Mouse (Mus musculus) kidney, postnatal 0 days (tissue): Measurements from ENCODE around the gene Thumpd3. TPM values are rescaled to one million over a fixed set of nuclear protein-coding genes. Genes with fewer than 3 reads are reported as not detected.

Source experiments
- ATAC-seq: fragments of 200-750 bp; cut with Nextera tagmentation; replicated peaks from 2 replicates; pipeline ENCODE4 v1.8.0; 2017; ENCODE audit warnings: low read depth, moderate number of reproducible peaks, moderate TSS enrichment, moderate library complexity; ENCODE audit not compliant: low FRiP score
- DNase-seq: peaks from one replicate; pipeline ENCODE4 v3.0.0-alpha.2; 2016; ENCODE audit warnings: low spot score
- H3K27ac ChIP-seq: fragments of 300-500 bp; sonication (generic); 2 replicates; pipeline ENCODE4 v1.5.1; 2014; ENCODE audit warnings: mild to moderate bottlenecking
- H3K27me3 ChIP-seq: fragments of 300-500 bp; sonication (generic); 2 replicates; pipeline ENCODE4 v1.6.1; 2014; ENCODE audit warnings: low read length, mixed read lengths; ENCODE audit not compliant: insufficient read depth
- H3K36me3 ChIP-seq: fragments of 300-500 bp; sonication (generic); 2 replicates; pipeline ENCODE4 v1.6.1; 2014; ENCODE audit warnings: low read length, mixed read lengths; ENCODE audit not compliant: insufficient read depth
- H3K4me1 ChIP-seq: fragments of 300-500 bp; sonication (generic); replicated peaks from 2 replicates; pipeline ENCODE4 v1.6.1; 2014; ENCODE audit warnings: antibody characterized with exemption, low read length, mixed read lengths; ENCODE audit not compliant: insufficient read depth
- H3K4me2 ChIP-seq: fragments of 300-500 bp; sonication (generic); 2 replicates; pipeline ENCODE4 v1.6.1; 2014; ENCODE audit warnings: mild to moderate bottlenecking, low read length, moderate library complexity, mixed read lengths
- H3K4me3 ChIP-seq: fragments of 300-500 bp; sonication (generic); replicated peaks from 2 replicates; pipeline ENCODE4 v1.5.1; 2014; ENCODE audit warnings: low read depth, low read length
- H3K9ac ChIP-seq: fragments of 300-500 bp; sonication (generic); 2 replicates; pipeline ENCODE4 v1.6.1; 2014; ENCODE audit warnings: low read depth, low read length
- H3K9me3 ChIP-seq: fragments of 300-500 bp; sonication (generic); replicated peaks from 2 replicates; pipeline ENCODE4 v1.6.1; 2016; ENCODE audit warnings: low read length, inconsistent platforms, mixed read lengths
- CTCF ChIP-seq: IDR thresholded peaks from 2 replicates; pipeline ENCODE4 v1.5.1; 2016; ENCODE audit warnings: antibody characterized with exemption, low read depth, mild to moderate bottlenecking, moderate library complexity
- WGBS: fragments of 180-500 bp; shearing (Covaris S2); extraction: QIAGEN DNeasy Blood & Tissue Kit; methylation state at CpG from one replicate; pipeline ENCODE4 v1.1.7; 2014; 5-methylcytosine and 5-hydroxymethylcytosine counted together
- polyA plus RNA-seq: library from polyadenylated mRNA; unstranded; fragments of >200 nt; fragmentation: Nextera tagmentation; extraction: Ambion mirVana; gene quantifications from 2 replicates; pipeline ENCODE4 v1.2.1, GENCODE M21; 2015

Thumpd3 gene
- polyA plus RNA-seq: 41.5 and 42.1 TPM in 2 replicates

DNA sequence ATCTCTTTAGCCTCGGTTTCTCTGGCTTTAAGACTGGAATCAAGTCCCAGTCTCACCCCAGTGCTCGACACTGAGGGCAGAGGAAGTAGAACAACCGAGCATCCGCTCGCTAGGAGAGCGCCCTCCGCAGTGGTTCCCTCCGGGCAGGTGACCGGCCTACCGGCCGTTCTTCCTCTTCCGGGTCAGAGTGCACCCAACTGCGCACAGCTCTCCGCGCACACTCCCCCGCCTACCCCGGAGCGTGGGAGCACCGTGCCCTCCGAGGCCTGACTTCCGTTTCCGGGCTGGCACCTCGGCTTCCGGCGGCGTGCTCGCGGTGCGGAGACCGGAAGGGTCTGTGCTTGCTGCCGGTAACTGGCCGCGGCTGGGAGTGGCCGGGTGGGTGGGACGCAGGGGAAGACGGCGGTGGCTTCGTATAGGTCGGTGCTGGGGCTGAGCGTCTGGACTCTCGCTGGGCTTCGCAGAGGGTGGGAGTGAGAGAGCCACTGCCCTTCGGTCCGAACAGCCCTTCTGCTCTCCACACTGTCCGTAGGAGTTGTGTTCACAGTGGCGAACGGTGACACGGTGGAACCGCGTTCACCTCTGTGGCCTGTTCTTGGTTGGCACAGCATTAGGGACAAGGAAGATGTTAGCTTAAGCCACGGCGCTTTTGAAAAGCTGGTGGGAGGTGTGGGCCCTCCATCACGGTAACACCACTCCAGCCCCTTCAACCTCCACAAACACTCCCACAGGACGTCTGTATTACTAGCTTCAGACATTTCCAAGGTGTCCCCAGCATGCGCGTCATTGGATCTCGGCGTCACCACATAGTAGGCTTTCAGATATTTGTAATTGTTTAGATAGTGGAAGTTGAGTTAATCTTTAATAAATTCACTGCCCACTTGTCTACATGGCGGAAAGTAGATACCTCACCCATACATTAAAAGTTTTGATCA lies at the start of gene Thumpd3:
TSS of gene Thumpd3 (plus strand) at position 185 of the 935 bp plus-strand sequence.
- WGBS: under 1% methylated on average over 59 of the region's 59 CpGs
- peak within 1 kb of the TSS; percentile 70 for H3K4me2 ChIP-seq
- ATAC-seq (peak; percentile 100), DNase-seq (peak; percentile 97)
- H3K4me1 ChIP-seq: no peaks in the 10 kb centered on the region
- H3K9me3 ChIP-seq: no peaks in the 10 kb centered on the region
- peak within 1 kb of the TSS; percentile 74 for H3K9ac ChIP-seq
- H3K36me3 ChIP-seq: peaks cover 4% of the 10 kb centered on the region; the same call in 1 of the 2 replicates
- no peaks in the 10 kb centered on the region for H3K27me3 ChIP-seq
- peak within 1 kb of the TSS; percentile 94 for H3K27ac ChIP-seq
- peak; percentile 13; the same call in 1 of the 2 replicates for TF ChIP-seq CTCF
- peak within 1 kb of the TSS; percentile 57 for H3K4me3 ChIP-seq

- Histone ChIP-seq H3K4me3 (no peak overlapping the region), H3K27me3 (no peaks in the 10 kb centered on the region), H3K9ac (no peak overlapping the region), H3K4me1 (no peaks in the 10 kb centered on the region), H3K9me3 (no peaks in the 10 kb centered on the region), H3K36me3 (no peaks in the 10 kb centered on the region), H3K4me2 (no peak overlapping the region), H3K27ac (no peak overlapping the region)
- WGBS: 37% methylated on average over 2 of the region's 2 CpGs
- no peak for ATAC-seq
- no peak for DNase-seq
- TF ChIP-seq CTCF: no peak
Measured at GRCm38 (mm10) chr6:112999199-112999598, 46.8 kb upstream of the Thumpd3 start.

- Histone ChIP-seq H3K4me1 (no peaks in the 10 kb centered on the region), H3K27me3 (no peaks in the 10 kb centered on the region), H3K4me2 (no peak overlapping the region), H3K27ac (no peak overlapping the region), H3K9ac (no peak overlapping the region), H3K36me3 (no peaks in the 10 kb centered on the region), H3K9me3 (no peaks in the 10 kb centered on the region), H3K4me3 (no peak overlapping the region)
- peak; percentile 97 for DNase-seq
- ATAC-seq: peak; percentile 91
- TF ChIP-seq CTCF: peak; percentile 95
- WGBS: 38% methylated on average over 11 of the region's 11 CpGs
Measured at GRCm38 (mm10) chr6:113000666-113001287, 45.2 kb upstream of the Thumpd3 start.

GRCm38 (mm10) chr6:113001719-113002118 lies 44.3 kb upstream of the Thumpd3 start:
- no peak overlapping the region for H3K4me2 ChIP-seq
- no peaks in the 10 kb centered on the region for H3K4me1 ChIP-seq
- no peak overlapping the region for H3K4me3 ChIP-seq
- no peak for DNase-seq
- WGBS: 66% methylated on average over 12 of the region's 12 CpGs
- H3K9ac ChIP-seq: no peak overlapping the region
- no peak for ATAC-seq
- H3K9me3 ChIP-seq: no peaks in the 10 kb centered on the region
- no peaks in the 10 kb centered on the region for H3K27me3 ChIP-seq
- H3K27ac ChIP-seq: no peak overlapping the region
- TF ChIP-seq CTCF: no peak
- no peaks in the 10 kb centered on the region for H3K36me3 ChIP-seq

DNA sequence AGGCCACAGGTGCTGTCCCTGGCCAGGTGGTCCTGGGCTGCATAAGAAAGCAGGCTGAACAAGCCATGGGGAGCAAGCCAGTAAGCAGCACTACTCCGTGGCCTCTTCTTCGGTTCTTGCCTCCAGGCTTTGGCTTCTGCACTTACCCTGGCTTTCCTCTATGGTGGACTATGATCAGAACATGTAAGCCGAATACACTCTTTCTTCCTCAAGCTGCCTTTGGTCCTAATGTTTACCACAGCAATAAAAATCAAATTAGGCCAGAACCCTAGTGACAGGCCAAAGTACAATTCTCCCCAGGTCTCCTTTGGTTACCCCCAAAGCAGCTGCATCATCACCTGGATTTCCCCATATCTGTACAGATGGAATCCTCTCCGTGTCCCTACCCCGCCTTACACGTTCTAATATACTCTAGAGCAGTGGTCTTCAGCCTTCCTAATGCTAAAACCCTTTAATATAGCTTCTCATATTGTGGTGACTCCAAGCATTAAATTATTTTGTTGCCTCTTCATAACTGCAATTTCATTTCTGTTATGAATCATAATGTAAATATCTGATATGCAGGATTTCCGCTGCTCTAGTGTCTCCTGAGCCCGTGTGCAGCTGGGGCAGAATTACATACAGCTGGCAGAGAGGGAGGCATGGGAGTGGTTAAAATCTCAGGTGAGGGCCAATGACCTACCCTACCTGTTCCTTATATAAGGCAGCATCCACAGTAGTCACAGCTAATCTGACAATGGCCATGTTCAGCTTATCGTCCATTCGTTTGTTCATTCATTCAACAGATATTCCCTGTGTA lies 42.5 kb upstream of the Thumpd3 start:
- no peaks in the 10 kb centered on the region for H3K27me3 ChIP-seq
- no peaks in the 10 kb centered on the region for H3K36me3 ChIP-seq
- no peak overlapping the region for H3K4me3 ChIP-seq
- no peak overlapping the region for H3K27ac ChIP-seq
- no peaks in the 10 kb centered on the region for H3K4me1 ChIP-seq
- DNase-seq (no peak), ATAC-seq (no peak)
- H3K9ac ChIP-seq: no peak overlapping the region
- WGBS: 90% methylated on average over 10 of the region's 10 CpGs
- no peak overlapping the region for H3K4me2 ChIP-seq
- no peak for TF ChIP-seq CTCF
- H3K9me3 ChIP-seq: no peaks in the 10 kb centered on the region

- no peak for TF ChIP-seq CTCF
- H3K4me3 ChIP-seq: no peak overlapping the region
- H3K36me3 ChIP-seq: no peaks in the 10 kb centered on the region
- no peaks in the 10 kb centered on the region for H3K27me3 ChIP-seq
- no peaks in the 10 kb centered on the region for H3K9me3 ChIP-seq
- ATAC-seq (no peak), DNase-seq (no peak)
- no peak overlapping the region for H3K4me2 ChIP-seq
- no peak overlapping the region for H3K27ac ChIP-seq
- no peak overlapping the region for H3K9ac ChIP-seq
- 66% methylated on average over 2 of the region's 2 CpGs for WGBS
- H3K4me1 ChIP-seq: no peaks in the 10 kb centered on the region
Measured at GRCm38 (mm10) chr6:113006833-113007232, 39.2 kb upstream of the Thumpd3 start.
